Mouse (Mus musculus): ENCODE measurements around the gene Zfp444.

The Zfp444 gene

DNA sequence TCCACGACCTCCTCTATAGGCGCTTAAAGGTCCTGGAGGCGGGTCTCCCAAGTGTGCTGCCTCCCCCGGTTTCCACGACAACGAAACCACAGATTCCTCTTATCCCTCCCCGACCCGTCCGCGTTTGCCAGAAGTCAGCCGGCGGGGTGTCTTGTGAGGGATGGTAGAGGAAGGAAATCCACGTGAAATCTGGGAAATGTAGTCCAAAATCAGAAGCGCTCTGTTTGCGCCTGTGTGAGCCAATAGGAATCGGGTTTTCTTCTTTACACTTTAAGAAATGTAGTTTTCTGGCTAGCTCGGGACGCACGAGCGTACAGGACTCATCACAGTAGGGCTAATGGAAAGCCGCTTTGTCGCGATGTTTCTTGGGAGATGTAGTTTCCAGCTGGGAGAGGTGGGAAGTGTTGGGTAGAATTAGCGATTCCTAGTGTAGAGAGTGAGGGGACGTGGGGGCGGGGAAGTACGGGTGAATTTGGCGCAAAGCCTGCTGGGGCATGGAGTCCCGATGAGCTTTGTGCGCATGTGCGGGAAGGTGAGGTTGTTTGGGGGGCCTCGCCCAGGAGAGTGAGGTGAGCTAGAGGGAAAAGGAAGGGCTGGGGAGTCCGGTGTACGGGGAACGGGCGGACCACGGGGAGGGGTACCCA, at the start of gene Zfp444:
TSS of gene Zfp444 (plus strand) at position 221 of the 644 bp plus-strand sequence.
- peak; percentile 91 for DNase-seq (ENCODE audit: low read depth)

DNA sequence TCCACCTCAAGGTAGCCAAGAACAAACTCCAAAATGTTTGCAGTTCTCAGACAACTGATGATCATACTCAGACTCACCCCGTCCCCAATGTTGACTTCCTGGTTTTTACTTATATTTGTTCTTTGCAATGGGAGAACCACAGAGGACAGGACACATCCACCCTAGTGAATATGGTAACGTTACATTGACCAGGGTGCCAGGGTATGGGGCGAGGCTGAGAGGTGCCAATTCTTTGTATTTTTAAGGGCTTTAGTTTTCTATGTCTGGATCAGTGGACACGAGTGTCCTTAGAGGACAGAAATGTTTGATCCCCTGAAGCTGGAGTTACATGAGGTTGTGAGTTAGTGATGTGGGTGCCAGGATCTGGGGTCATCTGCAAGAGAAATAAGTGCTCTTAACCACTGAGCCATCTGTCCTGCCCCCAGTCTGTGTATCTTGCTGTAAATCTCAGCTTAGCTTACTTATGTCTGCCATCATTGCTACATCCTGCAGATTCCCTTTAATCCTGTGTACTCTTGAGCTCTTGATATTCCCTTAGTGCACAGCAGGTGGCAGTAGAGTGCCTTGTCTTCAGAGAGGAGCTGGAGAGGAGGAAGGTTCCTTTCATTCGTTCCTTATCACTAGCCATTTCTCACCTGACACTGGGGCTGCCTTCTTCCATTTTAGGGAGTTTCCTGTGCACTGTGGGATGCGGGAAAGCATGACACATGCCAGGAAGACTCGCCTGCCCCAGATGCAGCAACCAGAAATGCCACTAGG, 45.2 kb upstream of the Zfp444 start:
- peak; percentile 73 for DNase-seq (ENCODE audit: low read depth)

DNA sequence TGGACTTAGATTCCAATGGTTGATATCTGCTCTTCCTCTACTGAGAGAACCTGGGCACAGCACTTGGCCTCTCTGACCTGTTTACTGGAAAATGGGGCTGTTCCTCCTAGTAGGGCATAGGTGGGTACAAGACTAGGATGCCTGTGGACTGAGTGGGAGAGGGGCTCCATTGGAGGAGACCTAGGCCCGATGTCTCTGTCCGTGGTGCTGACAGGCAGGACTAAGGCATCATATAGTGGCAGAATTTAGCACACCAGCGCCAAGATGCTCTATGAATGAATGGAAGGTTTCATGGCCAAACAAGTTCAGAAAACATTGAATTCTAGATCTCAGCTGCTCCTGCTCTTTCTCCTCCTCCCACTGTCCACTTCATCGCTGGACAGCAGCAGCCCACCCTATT, 41.7 kb upstream of the Zfp444 start:
- no peak for DNase-seq (ENCODE audit: low read depth)

DNA sequence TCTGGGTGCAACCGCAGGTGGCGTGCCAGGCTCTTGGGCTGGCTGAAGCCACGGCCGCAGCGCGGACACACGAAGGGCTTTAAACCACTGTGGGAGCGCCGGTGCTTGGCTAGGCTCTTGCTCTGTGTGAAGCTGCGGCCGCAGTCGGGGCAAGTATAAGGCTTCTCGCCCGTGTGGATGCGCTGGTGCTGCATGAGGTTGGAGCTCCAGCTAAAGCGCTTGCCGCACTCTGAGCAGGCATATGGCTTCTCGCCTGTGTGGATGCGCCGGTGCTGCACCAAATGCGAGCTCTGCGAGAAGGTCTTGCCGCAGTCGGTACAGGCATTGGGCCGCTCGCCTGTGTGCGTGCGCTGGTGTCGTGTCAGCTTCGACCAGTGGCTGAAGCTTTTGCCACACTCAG, 39.4 kb upstream of the Zfp444 start:
- DNase-seq (ENCODE audit: low read depth) = no peak

DNA sequence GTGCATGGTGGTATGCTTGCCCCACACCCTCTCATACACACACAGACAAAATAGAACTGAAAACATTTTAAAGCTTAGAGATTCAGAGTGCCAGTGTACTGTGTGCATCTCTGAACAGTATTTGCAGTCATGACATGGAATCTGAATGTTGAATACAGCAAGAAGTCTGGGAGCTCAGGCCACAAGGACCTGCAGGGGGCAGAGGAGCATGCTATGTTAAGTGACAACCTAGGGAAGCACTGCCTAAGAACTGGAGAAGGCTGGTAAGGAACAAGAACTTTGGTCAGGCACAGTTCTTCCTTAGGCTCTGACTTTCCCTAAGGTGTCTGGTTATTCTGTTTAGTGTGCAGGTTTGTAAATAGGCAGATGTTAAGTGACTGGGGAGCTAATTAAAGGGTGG, 35.5 kb upstream of the Zfp444 start:
- no peak for DNase-seq (ENCODE audit: low read depth)

DNA sequence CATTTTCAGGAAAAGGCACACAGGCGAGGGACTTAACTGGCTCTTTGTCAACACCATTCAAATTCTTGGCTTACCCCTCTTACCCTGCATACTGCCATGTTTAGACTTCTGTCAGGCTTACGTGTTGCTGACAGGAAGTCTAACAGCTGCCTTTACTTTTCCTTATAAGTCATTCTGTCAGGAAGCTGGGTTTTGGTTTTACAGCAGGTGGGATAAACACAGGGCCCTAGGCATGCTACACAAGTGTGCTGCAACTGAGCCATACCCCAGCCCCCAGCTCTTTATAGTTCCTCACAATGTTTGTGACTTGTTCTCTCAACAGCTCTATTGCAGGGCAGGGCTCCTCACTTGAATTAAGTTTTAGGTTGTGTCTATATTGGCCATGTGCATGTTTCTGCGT, 32.7 kb upstream of the Zfp444 start:
- DNase-seq (ENCODE audit: low read depth) = no peak

DNA sequence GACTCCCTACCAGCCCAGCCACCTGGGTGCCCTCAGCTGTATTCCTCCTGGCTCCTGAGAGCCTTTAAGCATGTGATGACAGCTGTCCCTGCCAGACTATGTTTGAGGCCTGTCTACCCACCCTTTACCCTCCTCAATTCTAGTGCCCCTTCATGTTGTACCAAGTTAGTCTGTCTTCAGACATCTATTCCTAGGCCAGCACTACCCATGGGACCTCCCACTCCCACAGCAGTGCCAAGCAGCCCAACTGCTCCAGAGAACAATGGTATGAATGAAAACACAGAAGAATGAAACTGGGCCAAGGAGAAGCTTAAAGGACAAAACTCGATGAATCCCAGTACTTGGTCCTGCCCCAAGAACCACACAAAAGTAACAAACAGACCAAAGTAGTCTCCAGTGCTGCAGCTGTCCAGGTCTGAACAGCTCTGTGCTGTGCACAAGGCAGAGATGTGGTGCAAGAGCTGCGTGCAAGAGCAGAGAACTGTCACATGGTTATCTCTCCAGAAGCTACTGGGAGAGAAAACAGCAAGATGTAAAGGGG, 28.0 kb upstream of the Zfp444 start:
- no peak for DNase-seq (ENCODE audit: low read depth)

DNA sequence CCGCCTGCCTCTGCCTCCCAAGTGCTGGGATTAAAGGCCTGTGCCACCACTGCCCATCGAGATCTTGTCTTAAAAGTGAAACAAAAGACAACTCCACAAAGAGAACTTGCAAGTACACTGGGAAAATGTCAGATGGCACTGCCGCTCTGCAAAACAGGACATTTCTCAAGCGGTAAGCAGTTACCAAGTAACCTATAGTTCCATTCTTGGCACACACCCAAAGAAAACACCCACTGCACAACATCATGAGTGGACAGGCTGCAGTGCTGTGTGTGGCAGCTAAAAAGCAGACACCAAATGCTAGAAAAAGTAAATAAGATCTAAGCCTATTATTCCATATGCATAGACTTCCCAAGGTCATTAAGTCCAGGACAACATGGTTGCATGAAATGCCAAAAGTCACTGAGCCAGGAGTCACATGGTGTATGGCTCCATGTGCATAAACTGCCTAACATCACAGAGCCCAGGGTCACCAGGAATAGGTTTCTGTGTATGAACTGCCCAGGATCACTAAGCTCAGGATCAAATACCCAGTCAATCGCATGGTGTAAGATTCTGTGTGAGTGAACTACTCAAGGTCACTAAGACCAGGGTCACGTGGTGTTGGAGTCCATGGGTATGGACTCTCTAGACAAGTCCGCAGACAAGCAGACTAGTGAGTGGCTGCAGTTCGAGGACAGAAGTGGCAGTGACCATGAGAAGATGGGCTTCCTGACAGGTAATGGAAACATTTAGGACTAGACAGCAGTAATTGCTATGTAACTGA, 26.4 kb upstream of the Zfp444 start:
- no peak for DNase-seq (ENCODE audit: low read depth)

DNA sequence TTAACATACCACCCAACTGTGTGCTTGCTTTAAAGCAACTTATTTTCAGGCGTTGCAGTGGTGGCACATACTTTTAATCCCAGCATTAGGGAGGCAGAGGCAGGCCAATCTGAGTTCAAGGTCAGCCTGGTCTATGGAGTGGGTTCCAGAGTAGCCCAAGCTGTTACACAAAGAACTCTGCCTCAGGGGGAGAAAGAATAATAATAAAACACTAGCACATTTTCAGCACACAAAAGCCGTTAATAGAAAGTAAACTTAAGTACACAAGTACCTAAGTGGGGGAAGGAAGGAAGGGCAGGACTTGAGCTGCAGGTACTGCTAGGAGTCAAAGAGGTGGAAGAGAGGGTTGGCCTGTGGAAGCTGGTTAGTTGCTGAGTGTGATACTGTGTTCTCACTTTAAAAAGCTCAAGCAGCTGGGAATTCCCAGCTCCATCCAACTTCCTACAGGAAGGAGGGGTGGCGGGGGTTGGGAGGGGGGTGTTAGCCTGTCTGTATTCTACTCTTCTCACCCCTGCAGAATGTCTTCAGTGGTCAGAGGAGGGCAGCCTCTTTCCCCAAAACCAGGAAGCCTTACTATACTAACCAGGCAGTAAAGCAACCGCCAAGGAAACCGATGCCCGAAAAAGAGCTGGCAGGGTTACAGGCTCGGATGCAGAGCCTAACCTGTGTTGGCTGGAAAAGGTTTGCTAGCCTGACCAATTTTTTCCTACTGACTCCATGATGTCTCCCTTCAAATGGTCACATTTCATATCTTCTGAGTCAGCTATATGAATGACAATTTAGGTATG, 25.6 kb upstream of the Zfp444 start:
- no peak for DNase-seq (ENCODE audit: low read depth)

DNA sequence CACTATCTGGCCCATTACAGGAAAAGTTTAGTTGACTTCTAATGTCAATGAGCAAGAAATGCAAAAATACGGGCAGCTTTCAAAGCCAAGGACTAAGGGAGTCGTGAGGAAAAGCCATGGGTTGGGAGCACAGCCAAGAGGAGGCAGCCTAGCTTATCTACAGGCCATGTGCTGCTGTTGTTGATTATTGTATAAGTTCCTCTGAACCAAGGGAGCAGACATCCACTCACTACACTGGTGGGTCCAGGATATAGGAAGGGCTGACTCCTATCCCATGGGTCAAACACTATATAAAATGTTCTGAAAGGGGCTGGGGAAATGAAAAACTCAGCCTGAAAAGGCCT, 25.1 kb upstream of the Zfp444 start:
- DNase-seq (ENCODE audit: low read depth) = no peak

DNA sequence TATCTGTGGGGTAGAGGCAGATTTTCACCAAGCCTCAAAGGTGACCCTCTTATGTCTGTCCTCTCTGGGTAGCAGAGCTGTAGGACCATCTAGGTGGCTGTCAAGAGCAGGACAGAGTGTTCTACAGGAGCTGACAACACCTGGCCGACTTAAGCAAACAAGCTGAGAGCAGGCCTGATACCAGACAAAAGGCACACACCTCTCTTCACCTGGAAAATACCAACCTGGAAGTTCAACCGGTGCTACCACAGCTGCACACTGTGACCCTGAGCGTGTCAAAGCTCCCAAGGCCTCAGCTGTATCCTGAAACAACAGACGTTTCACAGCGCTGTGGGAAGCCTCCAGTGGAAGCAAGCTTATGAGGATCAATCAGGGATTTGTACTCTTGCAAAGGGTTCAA, 24.3 kb upstream of the Zfp444 start:
- DNase-seq (ENCODE audit: low read depth) = no peak

DNA sequence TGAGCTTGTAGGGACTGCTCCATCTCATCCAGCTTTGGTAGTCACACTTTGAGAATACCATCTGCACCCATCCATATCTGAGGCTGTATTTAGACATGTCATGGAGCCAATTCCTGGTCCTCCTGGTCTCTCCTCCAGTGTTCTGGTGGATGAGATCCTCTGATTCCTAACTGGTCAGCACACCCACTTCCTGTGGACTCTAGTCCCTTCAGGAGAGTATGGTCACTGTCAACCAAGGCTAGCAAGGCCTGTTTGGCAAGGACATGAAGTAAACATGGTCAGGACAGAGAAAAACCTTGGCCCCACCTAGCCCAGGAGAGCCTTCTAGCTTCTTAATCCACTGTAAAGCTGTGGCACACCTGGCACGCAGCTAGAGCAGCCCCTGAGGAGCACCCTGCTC, 20.8 kb upstream of the Zfp444 start:
- DNase-seq (ENCODE audit: low read depth) = no peak

DNA sequence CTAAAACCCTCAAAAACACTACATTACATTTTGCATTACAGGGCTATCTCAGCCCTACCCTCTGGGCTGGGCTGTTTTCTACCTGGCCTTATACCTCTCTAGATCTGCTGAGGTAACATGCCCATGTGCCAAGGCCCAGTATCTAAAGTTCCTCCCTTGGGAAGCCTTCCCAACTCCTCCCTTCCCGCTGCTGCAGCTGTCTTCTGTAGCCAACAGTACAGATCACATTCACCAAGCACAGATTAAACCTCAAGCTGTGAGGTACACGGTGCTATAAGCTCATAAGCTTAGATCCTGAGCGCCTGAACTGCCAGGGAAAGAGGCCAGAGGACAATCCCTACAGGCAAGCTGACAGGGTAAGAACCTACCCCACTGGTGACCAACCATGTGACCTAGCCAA, 20.0 kb upstream of the Zfp444 start:
- no peak for DNase-seq (ENCODE audit: low read depth)

DNA sequence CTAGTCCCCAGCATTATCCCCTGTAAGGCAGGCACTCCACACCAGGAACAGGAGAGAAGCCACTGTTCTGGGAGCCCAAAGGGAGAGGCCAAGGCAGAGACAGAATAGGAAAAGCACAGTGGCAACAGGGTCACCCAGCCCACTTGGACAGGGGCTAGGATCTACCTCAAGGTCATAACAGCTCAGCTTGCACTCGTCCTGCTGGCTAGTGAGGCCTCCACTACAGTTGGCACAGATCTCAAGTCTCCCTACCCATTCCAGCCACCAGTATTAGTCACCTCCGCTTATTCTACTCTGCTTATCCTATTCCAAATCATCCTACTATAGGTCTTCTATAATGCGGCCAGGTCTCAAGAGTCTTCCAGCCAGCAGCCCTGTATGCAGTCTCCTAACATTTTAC, 18.9 kb upstream of the Zfp444 start:
- no peak for DNase-seq (ENCODE audit: low read depth)

DNA sequence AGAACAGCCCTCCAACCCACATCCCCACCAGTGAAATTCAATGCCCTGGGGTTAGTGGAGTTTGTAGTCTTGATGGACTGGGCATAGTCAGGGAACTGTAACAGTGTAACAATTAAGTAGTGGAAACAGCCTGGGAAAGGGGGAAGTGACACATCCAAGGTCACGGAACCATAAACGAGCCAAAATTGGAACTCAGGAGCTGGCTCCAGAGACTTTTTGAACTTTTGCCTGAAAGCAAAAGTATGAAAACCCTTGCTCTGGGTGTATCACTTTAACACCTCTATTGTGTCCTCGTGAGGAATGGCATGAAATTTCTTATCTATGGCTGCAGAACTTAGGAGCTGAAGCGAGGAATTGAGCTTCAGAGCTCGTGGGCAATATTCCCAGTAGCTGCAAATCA, 17.9 kb upstream of the Zfp444 start:
- DNase-seq (ENCODE audit: low read depth) = no peak

DNA sequence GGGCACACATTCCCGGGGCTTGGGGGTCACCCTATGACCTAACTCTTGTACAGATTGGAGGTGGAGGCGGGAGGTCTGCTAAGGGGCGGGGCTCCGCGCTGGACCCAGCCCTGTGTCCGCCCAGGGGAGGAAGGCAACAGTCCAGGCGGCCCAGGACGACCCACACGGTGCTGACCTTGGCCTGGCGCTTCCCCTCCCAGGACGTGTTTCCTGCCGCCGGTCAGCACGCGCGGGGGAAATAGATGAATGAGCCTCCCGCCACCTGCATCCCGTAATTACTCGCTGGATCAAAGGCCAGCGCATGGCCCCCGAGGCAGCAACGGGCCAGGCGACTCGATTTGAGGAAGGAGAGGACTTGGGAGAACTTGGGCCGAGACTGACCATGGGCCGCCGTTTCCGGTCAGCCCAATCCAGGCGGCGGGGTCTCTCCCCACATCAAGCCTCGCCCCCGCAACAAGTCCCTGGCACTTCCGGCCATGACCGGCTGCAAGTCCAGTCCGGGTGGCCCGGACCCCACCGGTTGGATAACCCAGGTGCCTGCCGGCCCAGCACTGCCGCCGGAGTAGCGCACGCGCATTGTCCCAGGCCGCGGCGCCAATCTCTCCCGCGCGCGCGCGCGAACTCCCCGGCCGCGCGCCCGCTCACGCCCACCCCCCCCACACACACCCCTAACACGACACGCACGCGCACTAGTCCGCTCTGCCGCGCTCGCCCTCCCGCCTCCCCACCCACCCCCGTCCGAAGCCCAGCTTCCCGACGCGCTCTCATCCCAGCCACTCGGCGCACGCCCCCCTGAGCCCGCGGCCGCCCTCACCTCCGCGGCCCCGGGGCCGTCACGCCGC, 16.8 kb upstream of the Zfp444 start:
- DNase-seq (ENCODE audit: low read depth) = peak; percentile 52

DNA sequence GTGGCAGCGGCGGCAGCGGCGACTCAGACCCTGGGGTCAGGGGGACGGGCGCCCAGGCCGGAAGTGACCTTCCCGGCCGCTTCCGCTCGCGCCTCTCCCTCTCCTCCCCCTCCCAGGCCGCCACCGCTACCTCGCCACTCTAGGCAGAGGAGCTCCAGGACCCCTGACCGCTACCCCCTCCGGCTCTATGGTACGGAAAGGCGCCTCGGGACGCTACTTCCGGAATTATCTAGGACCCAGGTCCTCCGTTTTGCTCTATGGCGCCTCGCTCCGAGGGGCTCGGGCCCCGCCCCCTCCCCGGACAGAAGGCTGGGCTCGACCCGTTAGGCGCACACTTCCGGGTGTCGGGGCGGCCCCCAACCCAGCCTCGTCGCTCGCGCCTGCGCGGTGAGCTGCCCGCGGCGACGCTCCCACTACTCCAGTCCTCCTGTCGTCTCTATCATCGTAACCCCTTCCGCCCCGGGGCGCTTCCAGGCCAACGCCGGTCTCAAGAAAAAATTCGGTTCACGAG, 16.1 kb upstream of the Zfp444 start, which contains the start of gene Zfp787:
TSS of gene Zfp787 (minus strand) at position 97 of the 511 bp plus-strand sequence.
- peak; percentile 64 for DNase-seq (ENCODE audit: low read depth)

DNA sequence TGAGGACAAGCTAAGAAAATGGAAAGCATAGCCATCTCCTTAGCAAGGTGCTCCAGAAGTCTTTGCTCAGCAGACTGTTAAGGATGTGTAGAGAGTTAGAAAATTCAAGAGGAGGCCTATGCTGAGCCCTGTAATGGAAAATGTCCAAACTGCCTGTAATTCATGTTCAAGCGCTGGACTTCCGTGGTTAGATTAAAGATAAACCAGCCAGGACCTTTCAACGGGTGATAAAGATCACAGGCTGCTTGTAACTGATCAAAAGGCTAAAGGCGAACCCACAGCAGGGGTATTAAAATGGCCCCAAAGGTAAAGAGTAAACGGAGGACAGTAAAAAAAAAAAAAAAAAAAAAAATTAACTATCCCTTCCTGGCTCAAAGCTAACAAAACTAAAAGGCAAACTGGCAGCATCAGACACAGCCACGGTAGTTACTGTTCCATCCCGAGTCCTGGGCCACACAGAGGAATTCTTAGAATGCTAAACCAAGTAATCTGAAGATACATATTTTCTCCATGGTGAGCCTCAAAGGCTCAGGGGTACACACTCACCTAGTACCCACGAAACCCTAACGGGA, 15.0 kb upstream of the Zfp444 start:
- DNase-seq (ENCODE audit: low read depth) = peak; percentile 16

DNA sequence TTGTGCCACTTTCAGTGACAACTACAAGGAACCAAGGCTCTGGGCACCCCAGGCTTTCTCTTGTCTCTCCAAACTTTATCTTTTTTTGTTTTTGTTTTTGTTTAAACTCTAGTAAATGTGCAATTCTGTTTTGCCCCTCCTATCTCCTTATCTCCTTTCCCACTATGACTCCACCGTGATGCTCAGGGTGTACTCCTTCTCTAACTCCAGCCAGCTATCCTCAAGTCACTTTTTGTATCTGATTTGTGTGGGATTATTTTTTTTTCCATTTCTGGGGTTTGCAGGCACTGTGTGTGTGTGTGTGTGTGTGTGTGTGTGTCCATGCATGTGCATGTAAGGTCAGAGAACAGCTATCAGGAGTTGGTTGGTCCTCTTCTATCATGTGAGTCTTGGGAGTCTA, 14.5 kb upstream of the Zfp444 start:
- DNase-seq (ENCODE audit: low read depth) = peak; percentile 20

DNA sequence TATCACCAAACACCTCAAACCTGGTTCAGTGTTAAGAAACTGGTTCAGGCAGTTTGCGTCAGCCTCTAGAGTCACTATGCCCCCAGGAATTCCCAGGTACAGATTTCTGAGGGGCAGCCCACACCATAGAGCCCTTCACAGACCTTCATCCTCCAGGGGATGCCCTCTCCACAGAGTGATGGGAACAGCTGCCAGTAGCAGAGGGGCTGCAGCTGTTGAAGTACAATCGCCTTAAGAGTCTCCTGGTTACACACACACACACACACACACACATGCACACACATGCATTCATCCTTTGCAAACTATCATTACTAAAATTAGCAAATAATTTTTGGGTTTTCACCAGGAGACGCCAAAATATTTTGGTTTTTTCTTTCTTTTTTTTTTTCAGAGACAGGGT, 12.4 kb upstream of the Zfp444 start:
- no peak for DNase-seq (ENCODE audit: low read depth)

DNA sequence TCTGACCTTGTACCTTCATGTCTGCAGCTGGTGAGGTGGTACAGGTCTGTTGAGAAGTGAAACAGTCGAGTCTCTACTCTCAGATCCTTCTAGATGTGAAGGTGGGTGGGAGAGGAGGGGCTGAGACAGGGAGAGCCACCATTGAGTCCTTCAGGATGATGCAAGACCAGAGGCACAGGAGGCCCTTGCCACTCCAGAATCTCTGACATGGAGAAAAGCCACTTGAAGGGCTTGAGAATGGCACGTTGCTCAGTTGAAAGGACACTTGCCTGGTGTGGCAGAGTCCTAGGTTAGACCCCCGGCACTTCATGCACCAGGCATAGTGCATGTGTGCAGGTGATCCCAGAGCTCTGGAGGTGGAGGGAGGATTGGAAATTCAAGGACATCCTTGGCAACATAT, 10.5 kb upstream of the Zfp444 start:
- no peak for DNase-seq (ENCODE audit: low read depth)
